Mouse (Mus musculus) liver, embryonic 11.5 days (tissue): ENCODE results near the gene Ptpn9. TPM values are rescaled to one million over a fixed set of nuclear protein-coding genes. Genes with fewer than 3 reads are reported as not detected.
A peak's percentile ranks its signal among the peaks of the same experiment; 100 is the strongest.

Source experiments
- ATAC-seq: fragments of 200-750 bp; cut with Nextera tagmentation; replicated peaks from 2 replicates; pipeline ENCODE4 v1.8.0; 2017; ENCODE audit warnings: moderate number of reproducible peaks, mild to moderate bottlenecking, moderate TSS enrichment, moderate library complexity; ENCODE audit not compliant: low FRiP score
- DNase-seq: peaks from one replicate; pipeline ENCODE4 v3.0.0-alpha.2; 2017; ENCODE audit warnings: low spot score
- H3K27ac ChIP-seq: fragments of 300-500 bp; sonication (generic); 2 replicates; pipeline ENCODE4 v1.5.1; 2014; ENCODE audit warnings: mild to moderate bottlenecking, low read depth, low read length, control low read depth
- H3K27me3 ChIP-seq: fragments of 300-500 bp; sonication (generic); replicated peaks from 2 replicates; pipeline ENCODE4 v1.6.1; 2014; ENCODE audit warnings: low read length, mixed read lengths; ENCODE audit not compliant: control insufficient read depth, insufficient read depth
- H3K36me3 ChIP-seq: fragments of 300-500 bp; sonication (generic); 2 replicates; pipeline ENCODE4 v1.6.1; 2014; ENCODE audit warnings: mild to moderate bottlenecking, low read length, moderate library complexity, mixed read lengths; ENCODE audit not compliant: control insufficient read depth, insufficient read depth
- H3K4me1 ChIP-seq: fragments of 300-500 bp; sonication (generic); replicated peaks from 2 replicates; pipeline ENCODE4 v1.6.1; 2014; ENCODE audit warnings: low read length, mixed read lengths; ENCODE audit not compliant: control insufficient read depth, insufficient read depth
- H3K4me2 ChIP-seq: fragments of 300-500 bp; sonication (generic); 2 replicates; pipeline ENCODE4 v1.6.1; 2014; ENCODE audit warnings: mild to moderate bottlenecking, control low read depth, moderate library complexity
- H3K4me3 ChIP-seq: fragments of 300-500 bp; sonication (generic); 2 replicates; pipeline ENCODE4 v1.5.1; 2014; ENCODE audit warnings: low read depth, low read length, control low read depth
- H3K9ac ChIP-seq: fragments of 300-500 bp; sonication (generic); 2 replicates; pipeline ENCODE4 v1.6.1; 2014; ENCODE audit warnings: low read depth, low read length, control low read depth
- H3K9me3 ChIP-seq: fragments of 300-500 bp; sonication (generic); 2 replicates; pipeline ENCODE4 v1.6.1; 2016; ENCODE audit warnings: low read length, inconsistent platforms, mixed read lengths; ENCODE audit not compliant: control insufficient read depth
- WGBS: fragments of 180-500 bp; shearing (Covaris S2); extraction: QIAGEN DNeasy Blood & Tissue Kit; methylation state at CpG from one replicate; pipeline ENCODE4 v1.1.7; 2014; 5-methylcytosine and 5-hydroxymethylcytosine counted together
- polyA plus RNA-seq: library from polyadenylated mRNA; unstranded; fragments of >200 nt; fragmentation: Nextera tagmentation; extraction: Ambion mirVana; gene quantifications from 2 replicates; pipeline ENCODE4 v1.2.1, GENCODE M21; 2014

The Ptpn9 gene
- polyA plus RNA-seq, 1 experiment from 2014 or later, result 14.0 TPM

GRCm38 (mm10) chr9:57068266-57068665 is 73.5 kb downstream of the Ptpn9 start:
- DNase-seq (no peak), ATAC-seq (no peak)
- H3K4me2 ChIP-seq, result no peak overlapping the region
- no peaks in the 10 kb centered on the region for H3K36me3 ChIP-seq
- H3K9ac ChIP-seq, result no peak overlapping the region
- WGBS, result 60% methylated on average over 3 of the region's 3 CpGs
- H3K4me1 ChIP-seq, result peaks cover 16% of the 10 kb centered on the region
- no peaks in the 10 kb centered on the region for H3K9me3 ChIP-seq
- no peak overlapping the region for H3K27ac ChIP-seq
- H3K27me3 ChIP-seq, result no peaks in the 10 kb centered on the region
- H3K4me3 ChIP-seq, result no peak overlapping the region

- no peak overlapping the region for H3K27ac ChIP-seq
These were observed 75.5 kb downstream of the Ptpn9 start for GRCm38 (mm10) chr9:57070262-57070661.

GRCm38 (mm10) chr9:57070800-57071545 is 76.2 kb downstream of the Ptpn9 start:
- peaks cover 19% of the 10 kb centered on the region for H3K4me1 ChIP-seq
- H3K27me3 ChIP-seq, result no peaks in the 10 kb centered on the region
- peak overlapping the region; percentile 95 for H3K4me2 ChIP-seq
- H3K27ac ChIP-seq, result peak overlapping the region; percentile 77
- DNase-seq (no peak), ATAC-seq (no peak)
- no peaks in the 10 kb centered on the region for H3K36me3 ChIP-seq
- no peaks in the 10 kb centered on the region for H3K9me3 ChIP-seq
- 12% methylated on average over 5 of the region's 5 CpGs for WGBS
- H3K4me3 ChIP-seq, result peak overlapping the region; percentile 97
- H3K9ac ChIP-seq, result peak overlapping the region; percentile 88

More at GRCm38 (mm10) chr9:57070262-57070661, 75.5 kb downstream of the Ptpn9 start:
- H3K9ac ChIP-seq, result 0 out of 2 replicates have a peak overlapping the region, but pooled peaks have one; percentile 5
- no peaks in the 10 kb centered on the region for H3K36me3 ChIP-seq
- H3K4me3 ChIP-seq, result peak overlapping the region; percentile 97; the same call in 1 of the 2 replicates
- H3K4me2 ChIP-seq, result peak overlapping the region; percentile 95
- WGBS, result 25% methylated on average over 1 of the region's 1 CpGs
- H3K9me3 ChIP-seq, result no peaks in the 10 kb centered on the region
- peaks cover 19% of the 10 kb centered on the region for H3K4me1 ChIP-seq
- no peak for DNase-seq
- no peak for ATAC-seq
- no peaks in the 10 kb centered on the region for H3K27me3 ChIP-seq

- Histone ChIP-seq H3K9me3 (no peaks in the 10 kb centered on the region), H3K9ac (peak within 1 kb of the TSS; percentile 88), H3K27me3 (no peaks in the 10 kb centered on the region), H3K27ac (peak within 1 kb of the TSS; percentile 100), H3K36me3 (no peaks in the 10 kb centered on the region), H3K4me1 (peaks cover 19% of the 10 kb centered on the region), H3K4me3 (peak within 1 kb of the TSS; percentile 97), H3K4me2 (peak within 1 kb of the TSS; percentile 95)
- ATAC-seq (no peak), DNase-seq (peak; percentile 86)
- WGBS, result under 1% methylated on average over 34 of the region's 34 CpGs
These were observed 77.2 kb downstream of the Ptpn9 start, which contains the start of gene Sin3a for GRCm38 (mm10) chr9:57071801-57072351. TSS of gene Sin3a (plus strand) at chr9:57072040.

GRCm38 (mm10) chr9:57072526-57072988 is 77.8 kb downstream of the Ptpn9 start:
- H3K9ac ChIP-seq, result peak overlapping the region; percentile 88
- under 1% methylated on average over 40 of the region's 40 CpGs for WGBS
- H3K27ac ChIP-seq, result peak overlapping the region; percentile 100
- H3K9me3 ChIP-seq, result no peaks in the 10 kb centered on the region
- no peaks in the 10 kb centered on the region for H3K36me3 ChIP-seq
- peak overlapping the region; percentile 97 for H3K4me3 ChIP-seq
- no peaks in the 10 kb centered on the region for H3K27me3 ChIP-seq
- no peak for DNase-seq
- H3K4me2 ChIP-seq, result peak overlapping the region; percentile 95
- peaks cover 23% of the 10 kb centered on the region for H3K4me1 ChIP-seq
- ATAC-seq, result no peak

- Histone ChIP-seq H3K9me3 (no peaks in the 10 kb centered on the region), H3K4me2 (peak overlapping the region; percentile 95), H3K36me3 (no peaks in the 10 kb centered on the region), H3K27ac (peak overlapping the region; percentile 100), H3K4me1 (peaks cover 28% of the 10 kb centered on the region), H3K4me3 (peak overlapping the region; percentile 97), H3K27me3 (no peaks in the 10 kb centered on the region), H3K9ac (peak overlapping the region; percentile 89)
- DNase-seq, result peak; percentile 95
- peak; percentile 72 for ATAC-seq
- WGBS, result under 1% methylated on average over 54 of the region's 54 CpGs
These were observed 78.5 kb downstream of the Ptpn9 start for GRCm38 (mm10) chr9:57072989-57073789.

GRCm38 (mm10) chr9:57073790-57074094 is 79.0 kb downstream of the Ptpn9 start:
- Histone ChIP-seq H3K9ac (peak overlapping the region; percentile 89), H3K4me1 (peaks cover 29% of the 10 kb centered on the region), H3K36me3 (no peaks in the 10 kb centered on the region), H3K27ac (peak overlapping the region; percentile 92), H3K4me2 (peak overlapping the region; percentile 95), H3K4me3 (peak overlapping the region; percentile 97), H3K9me3 (no peaks in the 10 kb centered on the region), H3K27me3 (no peaks in the 10 kb centered on the region)
- no peak for DNase-seq
- 1% methylated on average over 15 of the region's 15 CpGs for WGBS
- ATAC-seq, result no peak

GRCm38 (mm10) chr9:57074171-57074821 is 79.6 kb downstream of the Ptpn9 start:
- 8% methylated on average over 21 of the region's 21 CpGs for WGBS
- DNase-seq, result peak; percentile 59
- peak overlapping the region; percentile 92 for H3K27ac ChIP-seq
- H3K4me2 ChIP-seq, result peak overlapping the region; percentile 95
- H3K9ac ChIP-seq, result peak overlapping the region; percentile 89
- no peak for ATAC-seq
- peaks cover 29% of the 10 kb centered on the region for H3K4me1 ChIP-seq
- no peaks in the 10 kb centered on the region for H3K9me3 ChIP-seq
- no peaks in the 10 kb centered on the region for H3K27me3 ChIP-seq
- H3K36me3 ChIP-seq, result no peaks in the 10 kb centered on the region
- H3K4me3 ChIP-seq, result peak overlapping the region; percentile 97
